Mouse (Mus musculus) cerebellum, postnatal 25 days (tissue): ENCODE data around the gene Susd4.

ENCODE experiments used
- DNase-seq, 2 experiments: peaks; one replicate each; pipeline ENCODE4 v3.0.0; 2021; ENCODE audit warnings: mixed read lengths in 2 of 2

Susd4 gene

DNA sequence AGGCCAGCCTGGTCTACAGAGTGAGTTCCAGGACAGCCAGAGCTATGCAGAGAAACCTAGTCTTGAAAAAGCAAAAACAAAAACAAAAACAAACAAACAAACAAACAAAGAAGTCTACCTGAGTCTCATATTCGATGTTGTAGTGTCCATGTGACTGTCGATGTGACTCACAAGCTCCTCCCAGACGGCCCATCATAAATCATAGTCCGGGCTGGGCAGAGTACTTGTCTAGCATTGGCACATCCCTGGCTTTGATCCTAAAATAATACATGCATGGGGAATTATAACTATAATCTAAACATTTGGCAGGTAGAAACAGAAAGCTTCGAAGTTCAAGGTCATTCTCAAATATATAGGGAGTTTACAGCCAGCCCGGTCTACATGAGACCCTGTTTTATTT is 162.8 kb downstream of the Susd4 start:
- no peak for DNase-seq

DNA sequence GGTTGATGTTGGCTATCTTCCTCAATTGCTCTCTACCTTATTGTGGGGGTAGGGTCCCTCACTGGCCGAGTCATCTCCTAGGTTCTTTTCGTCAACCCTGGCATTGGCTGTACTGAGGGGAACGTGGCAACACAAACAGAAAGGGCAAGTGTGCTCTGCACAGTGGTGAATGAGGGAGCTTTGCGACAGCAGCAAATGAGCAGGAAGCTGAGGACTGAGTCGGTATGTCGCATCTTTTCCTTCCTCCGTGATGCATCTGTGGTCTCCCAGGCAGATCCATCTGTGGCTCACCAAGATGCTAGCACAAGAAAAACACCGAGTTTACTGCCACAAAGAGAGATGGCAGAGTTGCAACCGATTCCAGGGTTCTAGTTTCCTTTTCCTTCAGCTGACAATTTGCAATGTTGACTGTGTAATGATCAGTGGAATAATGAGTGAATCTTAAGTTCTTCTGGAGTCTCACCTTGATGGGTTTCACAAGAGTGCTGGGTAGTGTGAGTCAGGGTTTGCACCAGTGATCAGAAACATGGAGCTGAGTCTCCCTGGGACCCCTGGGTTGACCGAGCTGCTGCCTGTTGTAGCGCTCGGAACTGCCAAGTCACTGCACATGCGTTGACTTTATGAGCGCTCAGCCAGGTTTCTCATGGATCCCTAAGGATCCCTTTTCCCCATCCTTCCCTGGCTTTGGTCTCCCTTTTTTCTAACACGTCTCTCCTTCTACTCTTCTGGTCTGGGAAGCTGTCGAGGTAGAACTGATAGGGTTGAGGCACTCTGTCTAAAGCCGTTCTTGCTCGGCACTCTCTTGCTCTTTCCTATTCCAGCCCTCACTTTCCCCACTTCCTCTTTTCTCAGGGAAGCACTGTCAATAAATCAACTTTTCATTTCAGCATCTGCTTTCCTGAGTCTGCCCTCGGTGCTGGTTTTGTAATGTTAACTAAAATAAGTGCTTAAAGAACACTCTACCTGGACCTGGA is 164.5 kb downstream of the Susd4 start:
- no peak for DNase-seq

DNA sequence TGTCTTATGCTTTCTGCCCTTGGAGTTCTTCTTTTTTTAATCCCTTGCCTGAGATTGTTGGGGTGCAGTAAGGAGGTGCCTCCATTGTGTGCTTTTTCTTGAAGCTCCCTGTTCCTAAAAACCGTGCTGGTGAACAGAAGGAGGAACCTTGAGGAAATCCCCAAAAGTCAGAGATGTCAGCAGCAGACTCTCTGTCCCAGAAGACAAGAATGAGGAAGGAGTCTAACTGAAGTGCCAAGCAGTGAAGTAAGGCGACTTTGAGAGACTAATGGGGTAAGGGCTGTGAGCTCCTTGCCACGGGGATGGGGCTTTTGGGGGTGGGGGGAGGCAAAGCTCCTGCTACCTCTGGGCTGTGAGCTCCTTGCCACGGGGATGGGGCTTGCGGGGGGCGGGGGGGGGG is 171.8 kb downstream of the Susd4 start:
- no peak for DNase-seq

DNA sequence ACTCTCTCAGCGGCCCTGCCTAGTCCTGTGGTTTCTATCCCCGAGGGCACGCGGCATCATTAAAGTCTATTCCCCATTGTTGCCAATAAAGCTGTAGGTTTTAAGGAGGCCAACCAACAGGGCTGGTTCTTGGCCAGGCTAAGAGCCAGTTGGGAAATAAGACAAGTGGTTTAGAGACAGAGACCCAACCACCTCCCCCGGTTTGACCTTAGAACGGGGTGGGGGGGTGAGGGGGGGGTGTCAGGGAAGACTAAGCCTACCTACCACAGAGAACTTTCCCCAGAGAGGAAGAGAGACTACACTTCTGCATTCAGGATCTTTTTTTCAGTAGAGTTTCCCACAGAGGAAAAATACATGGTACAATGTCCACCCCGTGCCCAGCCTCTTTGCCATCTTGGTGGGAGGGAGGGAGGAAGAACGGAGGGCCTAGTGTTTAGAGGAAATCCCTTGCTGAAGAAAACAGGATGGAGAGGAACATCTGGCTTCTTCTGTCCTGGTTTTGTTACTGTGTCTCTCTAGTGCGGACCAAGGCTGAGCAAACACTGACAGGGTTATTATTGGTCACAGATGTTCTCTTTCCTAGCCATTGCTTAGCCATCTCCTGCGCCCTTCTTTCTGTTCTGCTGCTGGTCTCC is 173.9 kb downstream of the Susd4 start:
- no peak for DNase-seq

DNA sequence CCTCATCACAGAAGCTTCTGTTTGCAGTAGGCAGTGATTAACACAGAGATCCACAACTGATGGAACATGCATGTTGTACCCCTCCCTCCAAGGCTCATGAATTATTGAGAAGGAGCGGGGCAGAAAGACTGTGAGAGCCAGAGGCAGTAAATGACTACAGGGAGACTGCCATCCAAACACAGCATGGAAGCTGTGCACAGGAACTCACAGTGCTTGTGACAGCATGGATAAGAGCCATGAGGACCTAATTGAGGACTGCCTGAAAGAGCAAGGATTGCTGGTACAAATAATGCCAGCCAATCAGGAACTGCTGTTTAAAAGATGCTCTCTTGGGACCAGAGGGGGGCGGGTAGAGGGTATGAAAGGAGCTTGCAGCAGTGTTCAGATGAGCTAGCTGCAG is 178.3 kb downstream of the Susd4 start:
- DNase-seq, result no peak

DNA sequence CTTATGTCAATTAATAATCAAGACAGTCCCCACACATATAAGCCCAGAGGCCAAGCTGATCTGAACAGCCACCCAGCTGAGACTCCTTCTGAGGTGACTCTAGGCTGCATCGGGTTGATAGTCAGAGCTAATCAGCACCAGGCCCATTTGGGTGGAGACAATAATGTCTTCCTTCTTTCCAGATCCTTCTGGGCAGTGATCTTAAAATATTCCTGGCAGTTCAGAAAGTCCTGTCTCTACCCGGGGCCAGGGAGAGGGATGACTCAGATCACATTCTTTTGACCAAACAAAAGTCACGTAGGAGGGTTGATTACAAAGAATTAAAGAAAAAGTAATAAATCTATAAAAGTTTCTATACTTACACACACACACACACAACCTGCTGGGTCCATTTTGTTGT is 180.3 kb downstream of the Susd4 start:
- DNase-seq, result no peak

DNA sequence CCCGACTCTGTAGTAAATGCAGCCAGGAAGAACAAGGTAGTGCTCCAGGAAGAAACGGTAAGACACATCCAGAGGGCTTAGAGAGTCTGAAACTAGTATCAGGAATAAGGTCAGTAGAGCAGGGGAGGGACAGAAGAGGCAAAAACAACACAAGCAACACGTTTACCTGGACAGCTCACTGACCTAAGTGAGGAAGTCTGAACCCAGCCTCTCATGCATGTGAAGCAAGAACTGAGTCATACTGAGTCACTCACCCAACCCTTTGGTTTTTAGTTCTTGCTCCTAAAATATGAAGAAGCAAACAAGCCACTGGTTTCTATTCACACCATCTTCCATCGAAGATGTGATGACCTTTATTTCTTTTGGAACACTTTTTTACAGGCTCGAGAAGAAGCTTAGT is 181.0 kb downstream of the Susd4 start:
- DNase-seq, result no peak

DNA sequence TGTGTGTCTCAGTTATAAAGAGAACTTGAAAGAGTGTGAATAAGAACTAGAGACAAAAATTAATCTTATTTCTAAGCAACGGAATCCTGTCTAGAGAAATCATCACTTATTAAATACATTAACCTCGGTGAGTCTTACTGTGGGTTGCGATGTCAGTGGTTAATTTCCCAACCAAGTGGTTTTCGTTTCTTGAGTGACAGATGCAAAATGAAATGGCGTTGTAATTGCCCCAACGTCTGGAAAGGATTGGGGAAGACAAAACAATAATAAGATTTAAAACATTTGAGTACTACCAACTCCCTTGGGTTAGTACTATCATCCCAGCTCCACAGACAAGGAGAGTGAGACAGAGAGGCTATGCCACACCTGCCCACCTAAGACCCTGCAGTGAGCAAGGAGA is 181.9 kb downstream of the Susd4 start:
- no peak for DNase-seq
